Mouse (Mus musculus) liver, adult 2 months (tissue): ENCODE results near the gene Stxbp4.

ENCODE experiments used
- CTCF ChIP-seq: fragments of 200-500 bp; IDR thresholded peaks from 2 replicates; pipeline ENCODE4 v1.5.1; 2011; ENCODE audit warnings: low read depth, low read length, control low read depth
- POLR2A ChIP-seq: fragments of 200-500 bp; IDR thresholded peaks from 2 replicates; pipeline ENCODE4 v1.6.1; 2011; ENCODE audit warnings: low read length, control low read depth; ENCODE audit not compliant: insufficient read depth; ENCODE audit errors: extremely low read depth

DNA sequence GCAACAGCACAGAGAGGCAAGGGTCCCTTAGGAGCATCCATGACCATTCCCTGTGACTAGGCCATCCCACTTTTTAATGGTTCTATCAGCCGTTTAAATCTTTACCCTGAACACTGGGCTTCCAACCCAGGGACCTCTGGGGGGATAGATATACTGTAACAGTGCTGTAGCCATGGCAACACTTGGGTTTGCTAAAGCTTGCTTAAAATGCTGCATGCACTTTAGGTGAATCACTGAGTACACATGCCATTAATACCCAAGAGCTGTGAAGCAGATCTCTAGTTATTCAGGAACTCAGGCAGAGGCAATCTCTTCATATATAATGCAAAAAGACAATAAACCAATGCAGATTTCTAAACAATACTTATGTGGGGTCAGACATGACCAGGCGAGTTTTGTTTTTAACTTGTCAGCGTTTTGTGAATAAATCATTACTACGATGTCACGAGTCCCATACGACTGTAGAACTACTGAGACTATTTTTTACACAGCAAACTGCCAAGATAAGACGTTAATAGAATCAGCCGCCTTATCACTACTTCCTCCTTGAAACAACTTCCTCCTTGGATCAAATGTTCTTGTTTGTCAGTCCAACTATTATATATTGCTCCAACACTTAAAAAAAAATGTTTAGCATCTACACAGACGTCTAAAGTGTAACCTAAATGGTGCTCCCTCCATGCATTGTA lies 79.4 kb downstream of the Stxbp4 start:
- TF ChIP-seq CTCF (no peak), POLR2A (no peak)
